Mouse (Mus musculus) testis, adult 2 months (tissue): ENCODE results near the gene Hs3st6.

Source experiments
- CTCF ChIP-seq: fragments of 200-500 bp; IDR thresholded peaks from 2 replicates; pipeline ENCODE4 v1.5.1; 2012; ENCODE audit warnings: low read depth, mild to moderate bottlenecking, inconsistent platforms, low read length, moderate library complexity; ENCODE audit not compliant: control insufficient read depth, insufficient read depth, insufficient replicate concordance
- POLR2A ChIP-seq: fragments of 200-500 bp; IDR thresholded peaks from 2 replicates; pipeline ENCODE4 v1.6.1; 2012; ENCODE audit warnings: low read depth, mild to moderate bottlenecking, inconsistent platforms, low read length, moderate library complexity; ENCODE audit not compliant: control insufficient read depth

DNA sequence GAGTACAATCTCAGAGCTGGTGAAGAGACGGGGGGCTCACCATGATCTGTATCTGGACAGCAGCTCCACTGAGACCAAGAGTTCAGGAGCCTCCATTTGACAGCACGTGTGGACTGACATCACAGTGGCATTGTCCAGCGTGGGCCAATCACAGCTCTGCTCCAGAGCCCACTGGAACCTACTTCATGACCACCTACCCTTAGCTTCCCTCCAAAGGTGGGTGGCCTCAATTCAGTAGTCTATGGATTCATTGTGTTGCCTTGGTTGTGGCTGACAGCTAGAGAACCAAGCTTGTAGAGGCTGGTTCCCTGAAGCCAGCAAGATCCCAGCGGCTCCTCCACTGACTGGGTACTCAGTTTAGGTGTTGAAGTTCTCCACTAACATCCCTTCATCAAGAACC, 34.8 kb upstream of the Hs3st6 start, which contains the start of the genes Rnf151 and Rps2:
- peak; percentile 84; the same call in 1 of the 2 replicates for TF ChIP-seq POLR2A
- TF ChIP-seq CTCF = no peak
